Mouse (Mus musculus): ENCODE results near the gene Itgal.
"Not testable (repeated sequence)": the region's sequence is repeated elsewhere in the genome, so short reads cannot be mapped to it uniquely, and the experiment has no call there.

Gene Itgal

DNA sequence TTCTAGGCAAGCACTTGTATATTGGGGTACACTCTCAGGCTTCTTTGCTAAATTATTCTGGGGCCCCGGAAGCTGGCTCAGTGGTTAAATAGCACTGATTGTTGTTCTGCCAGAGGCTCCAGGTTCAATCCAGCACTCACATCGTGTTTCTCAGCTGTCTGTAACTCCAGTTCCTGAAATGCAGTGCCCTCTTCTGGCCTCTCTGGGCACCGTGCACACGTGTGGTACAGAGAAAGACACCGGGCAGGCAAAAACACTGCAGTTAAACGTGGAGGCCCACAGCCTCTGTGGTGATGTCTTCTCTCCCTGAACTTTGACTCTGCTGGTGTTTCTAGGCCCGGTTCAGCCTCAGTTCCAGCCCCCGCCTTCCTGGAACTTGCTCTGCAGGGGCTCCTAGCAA is 17.7 kb upstream of the Itgal start:
- DNase-seq (ENCODE audit: low spot score in 2 of 2) = no peak

DNA sequence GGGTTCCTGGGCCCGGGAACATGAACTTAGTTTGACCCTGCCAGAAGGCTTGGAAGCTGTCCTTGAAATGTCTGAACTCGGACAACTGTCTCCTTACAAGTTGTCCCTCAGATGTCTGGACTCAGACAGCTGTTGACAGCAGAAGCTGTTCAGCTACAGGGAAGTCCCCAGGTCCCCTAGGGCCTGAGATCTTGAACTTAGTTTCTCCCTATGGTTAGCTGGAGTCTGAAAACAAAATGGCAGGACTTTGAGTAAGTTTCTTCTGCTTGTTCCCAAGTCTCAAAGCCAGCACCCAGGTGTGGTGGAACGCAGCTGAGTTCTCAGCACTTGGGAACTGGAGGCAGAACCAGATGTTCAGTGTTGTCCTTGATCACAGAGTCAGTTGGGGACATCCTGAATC is 16.0 kb upstream of the Itgal start:
- no peak for DNase-seq (ENCODE audit: low spot score in 2 of 2)

DNA sequence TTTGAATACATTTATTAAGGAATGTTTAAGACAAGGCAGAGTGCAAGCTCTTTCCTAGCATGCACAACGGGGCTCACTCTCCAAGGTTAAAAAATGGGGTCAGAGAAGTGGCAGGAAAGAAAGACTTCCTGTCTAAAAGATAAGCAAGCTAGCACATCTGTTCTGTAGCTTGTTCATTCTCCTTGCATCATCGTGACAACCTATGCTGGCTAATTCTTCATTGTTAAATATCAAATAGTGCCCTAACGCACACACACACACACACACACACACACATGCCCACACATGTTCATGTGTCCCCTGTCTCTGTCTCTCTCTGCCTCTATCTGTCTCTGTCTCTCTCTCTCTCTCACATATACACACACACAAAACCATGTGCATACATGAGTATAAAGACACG is 14.9 kb upstream of the Itgal start:
- no peak for DNase-seq (ENCODE audit: low spot score in 2 of 2)

DNA sequence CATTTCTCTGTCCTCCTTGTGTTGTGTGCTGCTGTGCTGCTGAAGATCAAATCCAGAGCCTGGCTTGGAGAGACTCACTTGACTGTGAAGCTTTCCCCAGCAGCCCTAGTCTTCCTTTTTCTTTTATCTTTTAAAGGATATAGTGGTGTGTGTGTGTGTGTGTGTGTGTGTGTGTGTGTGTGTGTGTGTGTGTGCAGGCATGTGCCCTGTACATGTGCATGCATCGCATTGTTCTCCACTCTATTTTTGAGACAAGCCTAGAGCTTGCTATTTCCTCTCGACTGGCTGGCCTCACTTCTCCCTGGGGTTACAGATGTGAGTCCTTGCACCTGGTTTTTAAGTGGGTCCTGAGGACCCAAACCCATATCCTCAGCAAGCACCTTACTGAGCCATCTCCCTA is 13.9 kb upstream of the Itgal start:
- no peak for DNase-seq (ENCODE audit: low spot score in 2 of 2)

DNA sequence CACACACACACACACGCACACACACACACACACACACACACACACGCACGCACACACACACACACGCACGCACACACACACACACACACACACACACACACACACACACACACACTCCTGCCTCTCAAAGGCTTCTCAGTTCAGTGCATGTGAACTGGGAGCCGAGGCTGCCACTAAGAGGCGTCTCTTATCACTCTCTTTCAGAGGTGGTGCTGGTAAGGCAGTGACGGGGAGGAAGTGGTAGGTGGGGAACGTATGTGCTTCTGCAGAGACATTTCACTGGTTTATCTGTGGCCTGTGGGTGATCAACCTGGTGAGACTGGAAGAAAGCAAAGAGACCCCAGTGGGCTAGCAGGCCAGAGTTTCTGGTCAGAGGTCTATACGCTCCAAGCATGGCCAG is 10.9 kb upstream of the Itgal start:
- DNase-seq (ENCODE audit: low spot score in 2 of 2) = no peak

DNA sequence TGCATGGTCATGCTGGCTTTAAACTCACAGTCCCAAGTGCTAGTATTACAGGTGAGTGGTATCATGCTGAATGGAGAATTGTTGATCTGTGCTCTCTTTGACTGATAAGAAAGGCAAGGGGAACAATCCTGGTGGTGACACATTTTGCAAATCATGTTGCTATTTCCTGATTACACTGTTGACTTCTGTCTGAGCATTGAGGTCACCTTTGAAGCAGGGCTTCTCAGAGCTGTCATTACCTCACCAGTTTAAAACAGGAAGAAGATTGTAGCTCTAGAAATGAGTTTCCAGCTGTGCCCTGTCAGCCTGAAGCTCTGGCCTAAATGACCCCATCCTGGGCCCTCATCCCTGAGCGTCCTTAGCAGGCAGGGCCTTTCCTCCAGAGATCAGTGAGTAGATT is 8.1 kb upstream of the Itgal start:
- DNase-seq (ENCODE audit: low spot score in 2 of 2) = no peak

DNA sequence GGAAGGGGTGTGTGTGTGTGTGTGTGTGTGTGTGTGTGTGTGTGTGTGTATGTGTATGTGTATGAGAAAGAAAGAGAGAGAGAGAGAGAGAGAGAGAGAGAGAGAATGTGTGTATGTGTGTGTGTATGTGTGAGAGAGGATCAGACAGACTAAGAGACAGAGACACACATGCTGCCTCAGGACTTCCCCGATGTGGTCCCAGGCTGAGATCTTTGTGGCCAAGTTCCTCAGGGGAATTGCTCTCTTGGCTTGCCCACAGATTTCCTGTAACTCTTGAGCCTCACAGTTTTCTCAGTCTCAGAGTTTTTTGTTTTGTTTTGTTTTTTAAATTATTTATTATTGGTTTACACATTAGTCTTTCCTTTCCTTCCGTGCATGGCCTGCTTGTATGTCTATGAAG is 6.8 kb upstream of the Itgal start:
- no peak for DNase-seq (ENCODE audit: low spot score in 2 of 2)

DNA sequence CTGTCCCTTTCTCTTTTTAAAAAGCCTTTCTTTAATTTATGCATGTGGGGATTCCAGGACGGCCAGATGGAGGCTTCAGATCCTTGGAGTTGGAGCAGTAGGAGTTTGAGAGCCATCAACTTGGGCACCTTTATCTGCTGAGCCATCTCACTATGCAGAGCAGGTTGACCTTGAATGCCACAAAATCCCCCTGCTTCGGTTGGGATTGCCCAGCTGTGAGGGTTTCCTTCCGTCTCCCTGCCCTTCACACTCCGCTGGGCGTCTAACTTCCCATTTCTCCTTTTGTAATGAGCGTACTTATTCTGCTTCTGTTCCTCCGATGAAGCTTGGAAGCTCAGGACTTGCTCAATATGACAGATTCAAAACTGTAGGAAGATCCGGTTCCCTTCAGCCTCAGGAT is 5.9 kb upstream of the Itgal start:
- no peak for DNase-seq (ENCODE audit: low spot score in 2 of 2)

DNA sequence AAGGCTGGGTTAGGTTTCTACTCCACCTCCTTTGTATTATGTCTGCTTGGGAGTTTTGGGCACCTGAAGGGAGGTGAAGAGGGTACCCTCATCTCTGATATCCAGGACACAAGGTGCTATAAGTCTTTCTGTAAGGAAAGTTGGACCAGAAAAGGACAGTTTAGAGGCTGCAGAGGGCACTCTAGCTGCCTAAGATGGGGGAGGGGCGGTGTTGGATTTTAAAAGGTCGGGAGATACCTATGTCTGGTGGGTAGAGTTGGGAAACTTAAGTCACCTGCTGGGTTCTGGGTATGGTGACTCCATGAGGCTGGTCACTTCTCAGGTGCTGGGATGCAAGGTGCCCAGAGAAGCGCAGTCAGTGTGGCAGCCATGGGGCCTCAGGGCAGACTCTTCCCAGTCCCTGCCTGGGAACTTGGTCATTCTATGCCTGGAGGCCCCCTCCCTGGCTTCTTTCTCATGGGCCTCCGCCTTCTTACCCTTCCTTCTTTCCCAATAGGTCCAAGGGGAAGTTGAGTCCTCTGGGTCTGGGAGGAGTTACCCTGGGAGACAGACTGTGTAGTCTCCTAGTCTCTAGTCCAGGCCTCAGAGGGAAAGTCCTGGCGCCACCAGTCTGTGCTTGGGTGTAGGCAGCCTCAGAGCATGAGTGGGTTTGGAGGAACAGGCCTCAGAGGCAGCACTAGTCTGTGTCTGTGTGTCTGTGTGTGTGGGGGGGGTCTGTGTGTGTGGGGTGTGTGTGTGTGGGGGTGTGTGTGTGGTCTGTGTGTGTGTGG is 911 bp downstream of the Itgal start:
- DNase-seq (ENCODE audit: low spot score in 2 of 2) = no peak

DNA sequence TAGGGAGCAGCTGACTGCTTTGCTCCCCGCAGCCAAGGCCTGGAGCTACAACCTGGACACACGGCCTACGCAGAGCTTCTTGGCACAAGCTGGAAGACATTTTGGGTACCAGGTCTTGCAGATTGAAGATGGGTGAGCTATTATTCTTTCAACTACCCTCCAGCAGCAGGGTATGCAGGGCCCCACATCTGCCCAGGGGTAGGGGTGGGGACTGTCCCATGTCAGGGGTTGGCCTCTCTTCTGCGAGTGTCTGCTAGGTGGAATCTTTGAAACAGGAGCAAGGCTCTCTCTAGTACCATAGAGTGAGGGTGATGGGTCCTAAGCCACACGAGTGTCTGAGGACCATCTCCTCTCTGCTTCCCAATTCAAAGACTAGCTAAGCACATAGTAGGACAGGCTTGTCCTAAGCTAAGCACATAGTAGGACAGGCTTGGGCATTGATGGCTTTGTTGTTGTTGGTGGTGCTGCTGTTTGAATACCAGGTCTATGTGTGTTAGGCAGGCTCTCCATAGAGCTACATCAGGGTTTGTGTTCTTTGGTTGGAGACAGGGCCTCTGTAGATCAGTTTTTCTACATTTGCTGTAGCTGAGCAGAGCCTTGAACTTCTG is 1.6 kb downstream of the Itgal start:
- no peak for DNase-seq (ENCODE audit: low spot score in 2 of 2)

DNA sequence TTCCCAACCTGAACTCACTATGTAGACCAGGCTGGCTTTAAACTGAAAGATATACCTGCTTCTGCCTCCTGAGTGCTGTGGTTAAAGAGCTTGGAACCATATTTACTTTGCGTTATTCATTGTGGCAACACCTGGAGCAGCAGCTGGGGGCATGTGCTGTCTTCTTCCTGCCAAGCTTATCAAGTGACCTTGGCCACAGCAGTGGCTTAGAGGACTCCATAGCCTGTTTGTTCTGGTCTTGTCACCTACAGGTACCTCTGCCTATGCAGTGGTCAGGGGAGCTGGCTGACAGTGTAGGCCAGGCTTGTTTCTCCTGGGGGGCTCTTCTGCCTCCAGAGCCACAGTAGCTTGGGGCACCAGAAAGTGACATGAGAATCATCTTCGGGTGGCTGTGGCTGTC is 12.4 kb downstream of the Itgal start:
- DNase-seq (ENCODE audit: low spot score in 2 of 2) = no peak

DNA sequence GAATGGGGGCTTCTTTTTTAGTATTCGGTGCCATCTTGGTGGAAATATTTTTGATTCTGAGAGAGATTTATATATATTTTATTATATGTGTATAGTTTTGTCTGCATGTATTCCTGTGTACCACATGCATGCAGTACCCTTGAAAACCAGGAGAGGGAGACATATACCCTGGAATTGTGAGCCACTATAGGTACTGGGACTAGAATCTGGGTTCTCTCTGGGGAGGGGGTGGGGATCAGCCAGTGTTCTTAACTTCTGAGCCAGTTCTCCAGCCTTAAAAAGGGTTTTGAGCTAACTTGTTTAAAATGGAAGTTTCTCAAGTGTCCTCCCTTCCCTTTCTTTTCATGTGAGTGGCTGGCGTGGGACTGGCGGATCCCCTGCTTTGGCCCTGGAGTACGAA is 12.8 kb downstream of the Itgal start:
- peak in 1 of 2 experiments; percentile 3 for DNase-seq (ENCODE audit: low spot score in 2 of 2)

DNA sequence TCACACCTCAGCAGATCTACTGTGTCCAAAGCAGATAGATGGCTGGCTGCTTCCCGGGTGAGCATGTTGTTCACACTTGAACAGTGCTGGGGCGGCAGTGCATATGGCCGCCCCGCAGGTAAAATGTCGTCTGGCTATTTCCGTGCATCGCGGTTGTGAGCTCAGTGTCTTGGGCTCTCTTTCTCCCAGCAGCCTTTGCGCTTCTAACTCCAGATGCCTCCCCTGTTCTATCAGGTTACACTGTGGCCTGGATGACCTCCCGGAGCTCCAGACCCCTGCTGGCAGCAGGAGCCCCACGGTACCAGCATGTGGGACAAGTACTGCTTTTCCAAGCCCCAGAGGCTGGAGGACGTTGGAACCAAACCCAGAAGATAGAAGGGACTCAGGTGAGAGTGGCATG is 13.9 kb downstream of the Itgal start:
- no peak for DNase-seq (ENCODE audit: low spot score in 2 of 2)

DNA sequence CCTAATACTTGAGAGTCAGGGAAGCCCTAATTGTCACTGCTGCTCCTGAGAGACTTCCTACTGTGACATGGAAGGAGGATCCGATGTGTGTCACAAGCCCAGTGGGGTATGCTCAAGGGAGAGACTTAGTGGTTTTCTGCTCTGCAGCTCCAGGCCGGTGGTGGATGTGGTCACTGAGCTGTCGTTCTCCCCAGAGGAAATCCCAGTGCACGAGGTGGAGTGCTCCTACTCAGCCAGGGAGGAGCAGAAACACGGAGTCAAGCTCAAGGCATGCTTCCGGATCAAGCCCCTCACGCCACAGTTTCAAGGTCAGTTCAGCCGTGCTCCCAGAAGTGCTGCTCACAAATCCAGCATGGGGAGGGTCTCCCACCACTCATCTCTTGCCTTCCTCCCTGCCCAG is 17.9 kb downstream of the Itgal start:
- DNase-seq (ENCODE audit: low spot score in 2 of 2) = no peak

DNA sequence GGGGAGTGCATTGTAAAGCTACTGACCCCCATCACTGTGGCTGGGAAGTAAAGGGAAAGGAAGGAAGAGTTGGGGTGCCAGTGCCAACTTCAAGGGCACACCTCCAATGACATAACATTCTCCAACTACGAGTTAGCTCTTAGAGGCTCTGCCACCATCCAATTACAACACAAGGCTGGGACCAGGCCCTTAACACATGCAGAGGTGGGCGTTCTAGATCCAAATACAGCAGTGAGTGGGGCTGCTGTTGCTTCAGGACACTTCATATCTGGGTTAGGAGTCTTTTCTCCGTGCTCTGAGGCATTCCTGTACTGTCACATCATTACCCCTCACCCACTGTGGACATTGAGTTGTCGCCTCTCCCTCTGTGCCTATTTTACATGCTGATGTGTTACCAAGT is 25.0 kb downstream of the Itgal start:
- no peak for DNase-seq (ENCODE audit: low spot score in 2 of 2)

DNA sequence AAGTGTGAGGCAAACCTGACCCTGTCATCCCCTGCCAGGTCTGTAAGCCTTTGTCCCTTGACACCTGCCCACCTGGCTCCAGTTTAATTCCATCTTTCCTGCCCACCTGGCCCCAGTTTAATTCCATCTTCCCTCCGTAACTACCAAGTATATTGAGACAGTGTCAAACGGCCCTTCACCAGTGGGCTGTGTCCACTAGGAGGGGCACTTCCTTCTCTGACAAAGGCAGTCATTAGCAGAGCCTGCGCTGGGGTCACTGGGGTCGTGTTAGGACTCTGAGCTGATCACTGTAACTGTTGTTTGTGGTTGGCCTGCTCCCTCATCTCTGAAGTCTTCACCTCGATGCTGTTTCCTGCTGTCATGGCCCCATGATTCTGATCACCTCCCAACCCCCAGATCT is 26.0 kb downstream of the Itgal start:
- no peak for DNase-seq (ENCODE audit: low spot score in 2 of 2)

DNA sequence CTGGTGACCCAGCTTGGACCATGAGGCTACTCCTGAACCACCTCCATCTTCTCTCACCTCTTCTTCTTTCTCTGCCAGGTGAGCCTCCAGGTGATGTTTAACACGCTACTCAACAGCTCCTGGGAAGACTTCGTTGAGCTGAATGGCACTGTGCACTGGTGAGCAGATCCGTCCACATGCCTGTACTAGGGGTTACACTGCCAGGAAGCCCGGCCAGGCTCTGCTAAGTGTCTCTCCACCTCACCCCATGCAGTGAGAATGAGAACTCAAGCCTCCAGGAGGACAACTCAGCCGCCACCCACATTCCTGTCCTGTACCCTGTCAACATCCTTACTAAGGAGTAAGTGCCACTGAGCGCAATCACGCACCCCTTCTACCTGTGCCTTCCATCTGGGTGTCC is 28.9 kb downstream of the Itgal start:
- DNase-seq (ENCODE audit: low spot score in 2 of 2) = no peak

DNA sequence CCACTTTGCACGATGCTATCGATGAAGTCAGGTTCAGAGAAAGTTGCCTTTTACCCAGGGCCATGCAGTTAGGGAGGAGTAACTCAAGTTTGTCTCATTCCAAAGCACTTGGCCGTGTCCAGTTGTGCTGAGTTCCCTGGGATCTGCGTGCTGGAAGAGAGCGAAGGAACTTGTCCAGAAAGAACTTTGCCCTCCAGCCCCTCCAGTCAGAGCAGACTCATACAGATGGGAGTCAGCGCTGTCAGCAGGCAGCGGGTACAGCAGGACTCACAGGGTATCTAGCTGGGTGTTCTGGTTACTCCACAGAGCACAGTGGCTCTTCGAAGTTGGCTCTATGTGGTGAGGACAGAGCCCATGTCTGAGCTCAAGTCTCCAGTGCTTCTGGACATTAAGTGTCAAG is 29.5 kb downstream of the Itgal start:
- no peak for DNase-seq (ENCODE audit: low spot score in 2 of 2)

DNA sequence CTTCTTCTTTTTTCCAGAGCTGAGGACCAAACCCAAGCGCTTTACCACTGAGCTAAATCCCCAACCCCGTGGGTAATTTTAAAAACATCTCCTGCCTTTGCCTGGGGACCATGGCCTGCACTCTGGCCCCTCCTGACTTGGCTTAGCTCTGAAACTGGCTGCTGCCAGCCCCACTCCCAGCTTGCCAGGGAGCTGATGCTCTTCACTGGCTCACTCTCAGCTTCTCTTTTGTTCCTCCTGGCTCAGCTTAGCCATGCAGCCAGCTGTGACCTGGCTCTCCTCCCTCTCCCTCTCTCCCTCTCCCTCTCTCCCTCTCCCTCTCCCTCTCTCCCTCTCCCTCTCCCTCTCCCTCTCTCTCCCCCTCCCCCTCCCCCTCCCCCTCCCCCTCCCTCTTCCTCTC is 30.6 kb downstream of the Itgal start:
- DNase-seq (ENCODE audit: low spot score in 2 of 2) = no peak

DNA sequence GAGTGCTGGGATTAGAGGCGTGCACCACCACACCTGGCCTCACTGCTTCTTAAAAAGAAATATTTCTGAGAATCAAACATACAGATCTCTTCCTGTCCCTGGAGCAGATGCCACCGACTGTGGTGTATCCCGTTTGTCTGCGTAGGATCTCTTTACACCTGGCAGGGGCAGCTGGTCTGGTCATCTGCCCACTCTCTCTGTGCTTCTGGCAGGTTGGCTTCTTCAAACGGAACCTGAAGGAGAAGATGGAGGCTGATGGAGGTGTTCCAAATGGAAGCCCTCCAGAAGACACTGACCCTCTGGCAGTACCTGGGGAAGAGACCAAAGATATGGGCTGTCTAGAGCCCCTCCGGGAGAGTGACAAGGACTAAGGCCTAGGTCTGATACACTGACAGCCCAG is 37.2 kb downstream of the Itgal start:
- no peak for DNase-seq (ENCODE audit: low spot score in 2 of 2)

DNA sequence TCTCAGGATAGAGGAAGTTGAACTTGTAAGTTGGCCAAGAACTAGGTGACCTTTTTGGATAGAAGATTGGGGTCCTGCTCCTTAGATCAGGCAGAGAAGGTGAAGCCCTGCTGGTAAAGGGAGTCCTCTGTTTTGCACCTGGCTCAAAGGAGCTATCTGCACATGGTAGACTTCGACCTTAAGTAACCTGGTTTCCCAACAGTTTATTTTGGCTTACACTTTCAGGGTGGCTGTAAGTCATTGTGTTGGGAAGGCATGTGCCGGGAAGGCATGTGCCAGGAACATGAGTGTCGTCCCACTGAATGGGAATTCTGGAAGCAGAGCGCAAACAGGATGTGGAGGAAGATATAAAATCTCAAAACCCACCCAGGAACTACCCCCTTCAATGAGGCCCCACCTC is 39.5 kb downstream of the Itgal start:
- DNase-seq (ENCODE audit: low spot score in 2 of 2) = no peak

DNA sequence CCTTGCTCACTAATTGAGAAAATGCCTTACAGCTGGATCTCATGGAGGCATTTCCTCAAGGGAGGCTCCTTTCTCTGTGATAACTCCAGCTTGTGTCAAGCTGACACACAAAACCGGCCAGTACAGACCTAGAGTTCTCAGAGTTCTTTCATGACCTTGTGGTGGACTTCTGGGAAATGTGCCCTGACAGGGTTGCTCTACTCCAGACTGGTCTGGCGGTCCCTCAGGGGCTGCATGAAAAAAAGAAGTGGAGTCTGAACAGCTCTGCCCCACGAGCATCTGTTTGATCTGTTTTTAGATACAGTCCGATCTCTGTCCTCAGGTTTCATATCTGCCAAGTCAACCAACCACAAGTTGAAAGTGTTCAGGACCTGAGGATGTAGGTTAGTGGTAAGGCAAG is 41.6 kb downstream of the Itgal start:
- DNase-seq (ENCODE audit: low spot score in 2 of 2) = no peak

DNA sequence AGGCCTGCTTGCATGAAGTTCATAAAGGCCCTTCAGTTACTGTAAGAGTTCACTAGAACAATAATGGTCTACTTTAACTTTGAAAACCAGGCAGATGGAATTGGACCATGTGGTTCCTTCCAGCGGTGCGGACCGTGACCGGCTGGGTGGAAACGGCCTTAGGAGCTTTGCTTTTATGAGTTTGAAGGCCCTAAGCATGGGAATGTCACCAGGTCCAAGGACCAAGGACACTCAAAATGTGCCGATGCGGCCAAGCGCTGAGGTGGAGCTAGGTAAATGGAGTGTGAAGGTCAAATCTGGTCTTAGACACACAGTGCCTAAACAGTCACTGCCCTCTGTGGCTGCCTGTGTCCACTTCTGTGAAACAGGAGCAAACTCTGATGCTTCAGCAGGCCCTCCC is 45.3 kb downstream of the Itgal start:
- DNase-seq (ENCODE audit: low spot score in 2 of 2) = no peak

DNA sequence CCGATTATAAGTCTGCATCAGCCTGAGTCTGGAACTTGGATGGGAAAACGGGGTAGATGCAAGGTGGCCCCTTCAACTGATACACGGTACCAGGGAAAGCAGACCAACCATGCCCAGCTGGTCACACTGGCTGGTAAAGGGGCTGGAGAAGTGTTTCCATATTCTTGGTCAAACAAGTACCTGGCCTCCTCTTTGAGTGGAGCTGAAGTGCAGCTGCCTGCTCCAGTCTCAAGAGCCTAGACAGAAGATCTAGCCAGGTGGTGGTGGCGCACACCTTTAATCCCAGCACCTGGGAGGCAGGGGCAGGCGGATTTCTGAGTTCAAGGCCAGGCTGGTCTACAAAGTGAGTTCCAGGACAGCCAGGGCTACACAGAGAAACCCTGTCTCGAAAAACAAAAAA is 45.8 kb downstream of the Itgal start:
- not testable (repeated sequence) for DNase-seq (ENCODE audit: low spot score in 2 of 2)
